Mouse (Mus musculus): ENCODE results near the gene Col9a3. TPM values are rescaled to one million over a fixed set of nuclear protein-coding genes. Genes with fewer than 3 reads are reported as not detected.
A peak's percentile ranks its signal among the peaks of the same experiment; 100 is the strongest.

Col9a3 gene
- total RNA-seq, 4 experiments from 2014 or later, result 0.11 TPM; not detected in 3

- DNase-seq (ENCODE audit: low spot score), result no peak
Observed at GRCm38 (mm10) chr2:180641576-180642554, 44.3 kb downstream of the Col9a3 start.

GRCm38 (mm10) chr2:180642555-180643260, 45.1 kb downstream of the Col9a3 start, which contains the start of gene Tcfl5:
Gene Tcfl5 (minus strand): TSS chr2:180642708.
- no peak for DNase-seq (ENCODE audit: low spot score)

GRCm38 (mm10) chr2:180643626-180644025, 46.0 kb downstream of the Col9a3 start:
- DNase-seq (ENCODE audit: low spot score), result no peak

DNA sequence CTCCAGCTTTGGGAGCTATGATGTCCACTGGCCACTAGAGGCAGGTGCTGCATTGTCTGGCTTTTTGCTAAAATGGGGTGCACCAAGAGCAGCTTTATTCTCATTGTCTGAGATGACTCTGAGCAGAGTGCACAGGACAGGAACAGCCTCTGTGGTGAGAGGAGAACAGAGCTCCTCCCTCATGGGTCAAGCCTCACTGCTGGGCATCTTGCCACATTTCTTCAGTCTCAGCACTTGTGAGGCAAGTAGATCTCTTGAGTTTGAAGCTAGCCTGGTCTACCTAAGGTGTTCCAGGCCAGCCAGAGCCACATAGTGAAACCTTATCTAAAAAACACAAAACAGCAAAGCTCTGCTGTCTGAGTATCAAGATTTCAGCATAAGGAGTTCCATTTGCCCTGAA, 49.3 kb downstream of the Col9a3 start:
- no peak for DNase-seq (ENCODE audit: low spot score)

GRCm38 (mm10) chr2:180654666-180655065, 57.1 kb downstream of the Col9a3 start:
- no peak for DNase-seq (ENCODE audit: low spot score)

DNA sequence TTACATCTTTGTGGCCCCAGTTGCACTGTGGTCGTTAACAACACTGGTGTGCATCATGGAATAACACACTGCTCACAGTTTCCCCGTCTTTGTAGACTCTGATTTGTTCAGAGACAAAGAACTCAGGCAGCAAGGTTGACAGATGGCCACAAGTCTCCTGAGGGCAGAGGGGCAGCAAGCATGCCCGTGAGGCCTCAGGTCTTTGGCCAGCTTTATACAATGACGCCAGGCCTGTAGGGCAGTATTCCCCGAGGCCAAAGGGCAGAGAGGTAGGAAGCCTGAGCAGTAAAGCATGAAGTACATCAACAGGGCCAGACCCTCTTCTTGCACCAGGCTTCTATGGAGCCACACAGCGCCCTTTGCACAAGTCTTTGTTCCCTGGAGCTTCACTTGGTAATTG, 57.6 kb downstream of the Col9a3 start:
- DNase-seq (ENCODE audit: low spot score), result no peak

GRCm38 (mm10) chr2:180657394-180658013, 59.9 kb downstream of the Col9a3 start:
- peak; percentile 70 for DNase-seq (ENCODE audit: low spot score)

DNA sequence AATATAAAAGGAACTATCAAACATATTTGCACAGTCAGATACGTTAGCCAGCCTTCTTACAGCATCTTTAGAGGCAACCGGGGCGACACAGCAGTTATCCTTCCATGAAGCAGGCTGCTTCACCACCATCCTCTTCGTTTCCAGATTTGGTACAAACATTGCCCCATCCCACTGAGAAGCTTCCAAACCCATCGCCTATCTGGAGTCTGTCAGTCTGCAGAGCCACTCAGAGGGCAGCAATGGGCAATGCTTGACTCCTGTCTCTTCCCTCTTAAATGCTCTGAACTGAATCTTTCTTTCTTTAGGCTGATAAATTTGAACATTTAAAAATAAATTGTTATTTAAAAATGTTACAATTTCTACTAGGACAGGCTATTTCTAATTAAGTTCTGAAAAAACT, 60.8 kb downstream of the Col9a3 start:
- no peak for DNase-seq (ENCODE audit: low spot score)

GRCm38 (mm10) chr2:180659353-180660150, 62.0 kb downstream of the Col9a3 start:
- no peak for DNase-seq (ENCODE audit: low spot score)

- DNase-seq (ENCODE audit: low spot score), result no peak
Observed at GRCm38 (mm10) chr2:180660521-180660920, 62.9 kb downstream of the Col9a3 start.

DNA sequence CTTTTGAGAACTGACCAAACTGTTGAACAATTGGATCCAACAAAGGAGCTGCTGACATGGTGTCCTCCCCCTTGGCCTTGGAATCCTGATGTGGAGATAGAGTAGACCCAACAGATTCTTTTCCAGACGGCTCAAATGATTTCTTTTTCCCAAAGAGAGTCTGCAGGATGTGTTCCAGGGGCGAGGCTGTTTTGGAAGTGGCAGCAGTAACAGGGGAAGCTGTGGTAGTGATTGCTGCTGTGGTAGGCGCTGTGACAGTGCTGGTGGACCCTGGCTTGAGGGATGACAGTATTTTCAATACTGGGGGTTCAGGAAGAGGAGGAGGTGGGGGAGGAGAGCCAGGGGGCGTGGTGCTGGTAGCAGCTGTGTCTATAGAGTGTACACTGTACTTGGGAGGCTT, 64.4 kb downstream of the Col9a3 start:
- no peak for DNase-seq (ENCODE audit: low spot score)

Other genes with a start within 250 kb of the Col9a3 start
- under 1 TPM in 2 of 4 experiments, not detected in 2; 0.09 to 0.34 TPM for gene Slco4a1, start 141.5 kb upstream of the Col9a3 start, total RNA-seq (2022)
- gene Ntsr1, start 97.8 kb upstream of the Col9a3 start, total RNA-seq (2022), result not detected
- gene Mrgbp, start 16.5 kb upstream of the Col9a3 start, total RNA-seq (2022), result 10 to 100 TPM; 12.3 to 18.7 (median 17.3) TPM
- 10 to 100 TPM; 31.4 to 34.7 (median 32.3) TPM for gene Ogfr, start 8.5 kb upstream of the Col9a3 start, total RNA-seq (2022)
- gene Tcfl5, start 44.9 kb downstream of the Col9a3 start, total RNA-seq (2022), result not detected
- 10 to 100 TPM; 25.2 to 35.9 (median 31.1) TPM for gene Dido1, start 112.2 kb downstream of the Col9a3 start, total RNA-seq (2022)
- 10 to 100 TPM; 57.6 to 66.1 (median 59.5) TPM for gene Gid8, start 112.3 kb downstream of the Col9a3 start, total RNA-seq (2022)
- gene Slc17a9, start 127.5 kb downstream of the Col9a3 start, total RNA-seq (2022), result under 1 TPM; 0.30 to 0.75 (median 0.40) TPM
- gene Bhlhe23, start 179.1 kb downstream of the Col9a3 start, total RNA-seq (2022), result not detected